Mouse (Mus musculus) heart, postnatal 25 days (tissue): ENCODE data around the gene Sertad1. TPM values are rescaled to one million over a fixed set of nuclear protein-coding genes. Genes with fewer than 3 reads are reported as not detected.
"Not testable (repeated sequence)": the region's sequence is repeated elsewhere in the genome, so short reads cannot be mapped to it uniquely, and the experiment has no call there.

Source experiments
- DNase-seq: peaks from one replicate; pipeline ENCODE4 v3.0.0; 2022; ENCODE audit warnings: low spot score
- intact Hi-C: fragments of 180-260 bp; cut with DNase I; formaldehyde crosslinking; loops from one replicate; pipeline ENCODE4 v1.15.1; 2025
- total RNA-seq, 2 experiments: library from RNA; stranded (reverse); gene quantifications; 2 replicates each; pipeline ENCODE4 v1.2.3; 2021

Gene Sertad1
- total RNA-seq, 2 experiments from 2014 or later = 7.9 to 13.0 TPM

GRCm38 (mm10) chr7:27491856-27492255 lies 5.1 kb downstream of the Sertad1 start:
- no peak for DNase-seq
- intact Hi-C loops = loop anchor here (2.0 kb wide), 1 partner anchor 15 kb away; no protein-coding TSS in a partner anchor

- intact Hi-C loops = no loop called here
- DNase-seq = no peak
Measured at GRCm38 (mm10) chr7:27493022-27493421, 6.3 kb downstream of the Sertad1 start.

- DNase-seq = no peak
- intact Hi-C loops = no loop called here
Measured at GRCm38 (mm10) chr7:27493450-27493849, 6.7 kb downstream of the Sertad1 start.

- intact Hi-C loops = not testable (repeated sequence)
Measured at GRCm38 (mm10) chr7:27494659-27495367, 8.1 kb downstream of the Sertad1 start.

GRCm38 (mm10) chr7:27499036-27499435 lies 12.3 kb downstream of the Sertad1 start, which contains the start of gene Prx:
TSS of gene Prx (plus strand) at chr7:27499324.
- DNase-seq = no peak
- intact Hi-C loops = no loop called here

More at GRCm38 (mm10) chr7:27494659-27495367, 8.1 kb downstream of the Sertad1 start:
- DNase-seq = not testable (repeated sequence)

- DNase-seq = no peak
- intact Hi-C loops = no loop called here
Measured at GRCm38 (mm10) chr7:27501620-27502019, 14.9 kb downstream of the Sertad1 start.

- intact Hi-C loops = loop anchor here (2.0 to 5.0 kb wide), 2 partner anchors 16 to 60 kb away; partner anchors contain the start of genes Blvrb and Sptbn4
- DNase-seq = no peak
Measured at GRCm38 (mm10) chr7:27506765-27507370, 20.2 kb downstream of the Sertad1 start.

- intact Hi-C loops = loop anchor here (2.0 to 5.0 kb wide), 2 partner anchors 17 to 61 kb away; partner anchors contain the start of genes Blvrb and Sptbn4
- DNase-seq = peak; percentile 94
Measured at GRCm38 (mm10) chr7:27507711-27508647, 21.3 kb downstream of the Sertad1 start.

- intact Hi-C loops = loop anchor here (5.0 kb wide), 1 partner anchor 61 kb away; the partner anchor contains the start of genes Blvrb and Sptbn4
- DNase-seq = no peak
Measured at GRCm38 (mm10) chr7:27508648-27509005, 21.9 kb downstream of the Sertad1 start.

GRCm38 (mm10) chr7:27510809-27511208 lies 24.1 kb downstream of the Sertad1 start:
- intact Hi-C loops = no loop called here
- DNase-seq = no peak

GRCm38 (mm10) chr7:27514961-27515360 lies 28.3 kb downstream of the Sertad1 start:
- no peak for DNase-seq
- intact Hi-C loops = loop anchor here (5.0 kb wide), 1 partner anchor 108 kb away; no protein-coding TSS in a partner anchor

- no peak for DNase-seq
Measured at GRCm38 (mm10) chr7:27518314-27518713, 31.6 kb downstream of the Sertad1 start.

GRCm38 (mm10) chr7:27520104-27520503 lies 33.4 kb downstream of the Sertad1 start:
- no peak for DNase-seq
- intact Hi-C loops = no loop called here

More at GRCm38 (mm10) chr7:27518314-27518713, 31.6 kb downstream of the Sertad1 start:
- intact Hi-C loops = loop anchor here (5.0 kb wide), 1 partner anchor 111 kb away; no protein-coding TSS in a partner anchor

- intact Hi-C loops = no loop called here
- DNase-seq = no peak
Measured at GRCm38 (mm10) chr7:27520599-27520998, 33.9 kb downstream of the Sertad1 start.

- intact Hi-C loops = no loop called here
- no peak for DNase-seq
Measured at GRCm38 (mm10) chr7:27522967-27523366, 36.3 kb downstream of the Sertad1 start, which contains the start of gene Hipk4. TSS of gene Hipk4 (plus strand) at chr7:27523267.

GRCm38 (mm10) chr7:27523805-27524204 lies 37.1 kb downstream of the Sertad1 start:
- intact Hi-C loops = no loop called here
- DNase-seq = no peak

- peak; percentile 40 for DNase-seq
- intact Hi-C loops = loop anchor here (2.0 to 5.0 kb wide), 2 partner anchors 49 to 189 kb away; partner anchors contain the start of gene Ltbp4
Measured at GRCm38 (mm10) chr7:27526039-27526827, 39.5 kb downstream of the Sertad1 start.

GRCm38 (mm10) chr7:27529070-27529469 lies 42.4 kb downstream of the Sertad1 start:
- DNase-seq = no peak
- intact Hi-C loops = loop anchor here (5.0 kb wide), 1 partner anchor 52 kb away; no protein-coding TSS in a partner anchor

- intact Hi-C loops = no loop called here
Measured at GRCm38 (mm10) chr7:27530937-27531336, 44.2 kb downstream of the Sertad1 start.

More at GRCm38 (mm10) chr7:27530937-27531336, 44.2 kb downstream of the Sertad1 start:
- DNase-seq = no peak
